Mouse (Mus musculus) kidney, postnatal 4 days (tissue): Measurements from ENCODE around the gene Phgdh.

Experiments
- DNase-seq, 2 experiments: peaks; one replicate each; pipeline ENCODE4 v3.0.0; 2021; ENCODE audit warnings: mixed read lengths in 2 of 2

Gene Phgdh

DNA sequence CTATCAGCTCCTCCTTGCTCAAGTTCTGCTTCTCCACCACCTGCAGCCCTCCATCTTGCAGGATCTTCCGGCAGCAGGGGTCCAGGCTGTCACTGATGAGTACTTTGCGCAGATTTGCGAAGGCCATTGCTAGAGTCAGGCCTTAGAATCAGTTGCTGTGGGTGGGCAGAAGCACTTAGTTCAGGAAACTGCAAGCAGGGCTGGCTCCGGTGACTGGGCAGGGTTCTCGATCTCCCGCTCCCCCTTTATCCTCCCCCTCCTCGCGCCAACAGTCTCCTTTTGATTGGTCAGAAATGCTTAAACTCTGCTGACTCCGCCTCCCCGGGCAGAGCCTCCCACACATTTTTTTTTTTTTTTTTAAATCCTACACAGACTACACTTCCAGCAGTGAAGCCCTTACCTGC is at the start of gene Phgdh:
Phgdh (minus strand) TSS at position 285 of the 404 bp plus-strand sequence.
- DNase-seq = peak; percentile 81 to 88

DNA sequence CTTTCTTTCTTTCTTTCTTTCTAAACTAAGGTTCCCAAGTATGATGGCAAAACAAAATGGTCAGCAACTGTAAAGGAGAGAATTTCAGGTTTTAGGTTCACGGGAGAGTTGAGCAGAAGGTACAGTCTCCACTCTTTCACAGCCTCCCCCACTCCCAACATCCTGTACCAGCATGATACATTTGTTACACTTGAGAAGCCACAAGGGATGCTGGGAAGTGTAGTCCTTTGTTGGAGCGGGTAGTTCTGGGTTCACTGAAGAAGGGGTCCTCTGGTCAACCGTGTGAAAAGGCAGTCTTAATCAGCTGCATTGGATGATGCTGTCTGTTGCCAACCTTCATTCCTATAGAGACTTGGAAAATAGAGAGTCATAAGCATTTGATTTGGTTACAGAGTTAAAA is 49.5 kb upstream of the Phgdh start:
- no peak for DNase-seq

DNA sequence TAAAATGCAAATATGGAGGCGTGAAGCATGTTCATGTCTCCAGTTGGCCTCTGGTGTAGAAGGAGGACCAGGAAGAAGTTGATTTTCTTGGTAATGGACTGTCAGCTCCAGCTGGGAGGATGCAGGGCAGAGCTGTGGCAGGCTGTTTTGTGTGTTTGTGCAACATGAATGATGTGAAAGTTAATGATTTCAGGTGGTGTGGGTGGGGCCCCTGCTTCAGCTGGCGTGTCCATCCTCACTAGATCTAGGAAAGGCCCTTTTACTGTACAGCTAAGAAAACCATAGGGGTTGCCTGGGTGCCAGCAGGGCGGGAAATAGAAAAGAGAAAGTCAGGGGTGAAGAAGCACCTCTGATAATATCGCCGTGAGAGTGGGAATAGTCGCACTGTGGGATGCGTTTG is 48.0 kb upstream of the Phgdh start:
- peak; percentile 27 to 37 for DNase-seq

DNA sequence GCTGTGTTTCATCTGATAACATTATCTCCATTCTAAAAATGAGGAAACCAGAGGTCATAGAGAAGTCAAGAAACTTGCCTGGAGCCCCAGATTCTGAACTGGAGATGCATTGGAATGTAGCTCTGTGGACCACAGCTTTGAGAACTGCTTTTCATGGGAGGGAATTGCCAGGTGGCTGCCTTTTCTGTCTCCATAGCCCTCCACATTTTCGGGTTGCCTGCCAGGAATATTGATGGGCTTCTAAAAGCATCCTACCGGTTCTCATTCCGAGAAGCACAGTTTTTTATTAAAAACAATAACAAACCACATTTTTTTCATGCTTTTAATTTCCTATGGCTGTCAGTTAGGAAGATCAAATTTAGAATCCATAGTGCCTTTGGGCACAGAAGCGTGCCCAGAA is 47.3 kb upstream of the Phgdh start:
- no peak for DNase-seq

DNA sequence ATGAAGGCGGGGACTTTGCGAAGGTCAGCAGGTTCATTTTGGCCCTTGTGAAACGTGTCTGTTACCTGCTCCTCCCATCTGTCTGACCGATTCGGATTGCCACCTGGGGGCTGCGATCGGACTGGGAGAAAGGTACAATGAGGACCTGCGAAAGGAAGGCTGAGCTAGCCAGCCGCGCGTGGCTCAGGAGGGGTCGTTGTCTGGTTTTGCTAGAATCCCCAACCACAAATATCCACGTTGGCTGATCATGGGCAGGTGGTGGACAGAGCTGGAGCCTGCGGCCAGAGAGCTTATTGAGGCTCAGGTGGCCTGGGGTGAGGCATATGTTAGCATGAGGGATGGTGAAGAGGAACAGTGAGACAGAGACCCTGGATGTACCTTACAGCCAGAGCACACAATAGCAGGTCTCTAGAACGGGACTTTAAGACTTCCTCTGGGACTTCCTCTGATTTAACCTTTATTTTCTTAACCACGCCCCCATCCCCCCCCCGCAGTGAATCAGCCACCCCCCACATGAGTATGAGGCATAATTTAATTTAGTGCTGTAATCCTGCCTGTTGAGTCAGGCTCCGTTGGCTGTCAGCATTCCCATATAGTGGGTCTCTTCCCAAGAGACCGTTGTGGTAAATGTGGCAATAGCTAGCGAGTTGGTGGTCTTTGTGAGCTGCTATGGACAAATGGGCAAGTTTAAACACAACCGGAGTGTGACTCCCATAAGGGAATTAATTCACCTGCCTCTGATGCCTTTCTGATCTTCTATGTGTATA is 43.4 kb upstream of the Phgdh start:
- peak; percentile 9 to 27 for DNase-seq

DNA sequence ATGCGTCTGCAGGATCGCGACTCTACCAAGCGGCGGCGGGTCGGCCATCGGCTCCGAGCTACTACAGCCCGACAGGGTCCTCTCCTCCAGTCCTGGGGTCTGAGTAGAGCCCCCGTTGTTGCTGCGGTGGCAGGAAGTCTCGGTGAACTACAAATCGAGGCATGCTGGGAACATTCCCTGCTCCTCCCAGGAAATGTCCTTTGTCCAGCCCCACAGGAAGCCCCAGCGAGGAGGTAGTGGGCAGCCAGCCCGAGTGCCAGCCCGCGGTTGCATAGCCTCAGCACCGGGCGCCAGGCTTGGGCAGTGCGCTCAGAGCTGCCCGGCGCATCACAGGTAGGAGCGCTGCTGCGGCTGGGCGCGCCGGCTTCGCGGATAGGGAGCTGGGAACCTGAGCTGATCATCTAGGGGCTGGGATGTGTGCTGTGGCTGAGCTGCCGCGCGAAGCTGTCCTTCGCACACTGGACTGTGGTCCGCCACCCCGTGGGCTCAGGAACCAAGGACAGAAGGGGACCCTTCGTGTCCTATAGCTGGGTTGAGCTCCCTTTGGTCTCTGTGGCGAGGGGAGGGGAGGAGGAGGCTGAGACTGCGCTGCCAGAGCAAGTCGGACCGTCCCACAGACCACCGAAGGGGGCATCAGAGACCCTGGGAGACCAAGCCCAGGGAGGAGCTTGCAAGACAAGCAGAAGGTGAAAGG is 42.6 kb upstream of the Phgdh start, which contains the start of gene Zfp697:
Zfp697 (plus strand) TSS at position 216 of the 694 bp plus-strand sequence.
- DNase-seq = peak; percentile 83 to 90

DNA sequence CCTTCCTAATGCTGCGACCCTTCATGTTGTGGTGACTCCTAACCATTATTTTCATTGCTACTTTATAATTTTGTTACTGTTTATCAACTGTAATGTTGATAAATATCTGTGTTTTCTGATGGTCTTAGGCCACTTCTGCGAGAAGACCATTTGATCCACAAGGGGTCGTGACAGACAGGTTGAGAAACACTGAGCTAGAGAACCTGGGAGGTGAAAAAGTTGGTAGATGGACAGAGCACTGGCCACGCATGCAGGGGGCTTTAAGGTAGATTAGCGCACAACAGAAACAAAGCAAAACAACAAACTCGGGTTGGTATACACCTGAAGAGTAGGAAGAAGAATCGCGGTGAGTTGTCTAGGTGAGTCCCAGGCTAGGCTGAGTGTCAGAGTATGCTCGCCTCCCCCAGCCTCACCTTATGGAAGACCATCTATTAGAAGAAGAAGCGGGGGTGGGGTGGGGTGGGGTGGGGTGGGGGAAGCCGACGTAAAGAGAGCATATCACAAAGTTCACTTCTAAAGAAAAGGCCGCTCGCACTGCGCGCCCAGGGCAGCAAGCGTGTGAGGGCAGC is 42.0 kb upstream of the Phgdh start:
- DNase-seq = peak; percentile 15 to 19

DNA sequence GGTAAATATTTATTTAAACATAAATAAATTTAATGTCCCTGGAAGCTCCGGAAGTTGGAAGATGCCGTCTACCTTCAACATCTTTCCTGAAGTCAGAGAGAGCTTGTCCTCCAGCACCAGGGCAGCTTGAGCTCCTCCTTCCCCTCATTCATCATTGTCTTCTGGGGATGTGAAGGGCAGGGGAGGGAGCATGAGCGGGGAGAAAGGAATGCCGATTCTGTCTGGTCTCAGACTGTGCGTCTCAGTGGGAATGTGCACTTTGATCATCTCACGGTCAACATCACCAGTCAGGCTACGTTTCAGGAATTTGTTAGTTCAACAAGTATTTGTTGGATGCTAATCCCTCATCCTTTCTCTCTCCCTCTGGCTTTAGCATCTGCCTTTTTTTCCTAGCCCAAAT is 39.4 kb upstream of the Phgdh start:
- peak; percentile 38 to 66 for DNase-seq

DNA sequence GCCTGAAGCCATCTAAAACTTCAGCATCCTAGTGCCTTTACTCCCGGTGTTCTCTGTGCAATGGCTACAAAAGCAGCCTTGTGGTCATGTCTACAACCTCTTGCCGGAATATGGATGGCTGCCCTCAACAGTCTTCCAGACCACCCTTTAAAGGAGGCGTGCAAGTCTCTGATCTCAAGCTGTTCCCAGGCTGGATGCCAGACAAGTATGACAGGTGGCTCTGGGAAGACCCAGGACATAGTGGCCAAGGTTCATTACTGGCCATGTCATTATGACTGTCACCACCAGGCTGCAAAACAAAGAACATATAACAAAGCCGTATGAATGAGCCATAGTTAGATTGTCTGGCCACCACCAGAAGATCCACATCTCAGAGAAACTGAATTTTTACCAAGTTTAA is 38.5 kb upstream of the Phgdh start:
- DNase-seq = no peak

DNA sequence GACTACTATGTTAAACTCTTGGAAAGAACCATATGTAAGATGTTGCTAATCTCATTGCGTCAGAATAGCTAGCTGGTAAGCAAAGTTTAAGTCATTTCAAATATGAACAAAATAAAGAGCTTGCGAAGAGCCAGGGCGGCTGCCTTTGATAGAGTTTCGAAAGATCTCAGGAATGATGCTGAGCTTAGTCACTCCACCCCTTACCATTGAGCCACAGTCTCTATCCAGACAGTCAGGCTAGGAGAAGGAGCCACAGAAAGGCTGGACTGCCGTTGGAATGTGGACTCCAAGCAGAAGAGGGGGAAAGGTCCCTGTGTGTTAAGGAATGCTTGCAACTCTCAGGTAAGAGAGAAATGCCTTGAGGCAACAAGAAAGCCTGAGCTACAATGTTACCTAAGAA is 35.2 kb upstream of the Phgdh start:
- no peak for DNase-seq

DNA sequence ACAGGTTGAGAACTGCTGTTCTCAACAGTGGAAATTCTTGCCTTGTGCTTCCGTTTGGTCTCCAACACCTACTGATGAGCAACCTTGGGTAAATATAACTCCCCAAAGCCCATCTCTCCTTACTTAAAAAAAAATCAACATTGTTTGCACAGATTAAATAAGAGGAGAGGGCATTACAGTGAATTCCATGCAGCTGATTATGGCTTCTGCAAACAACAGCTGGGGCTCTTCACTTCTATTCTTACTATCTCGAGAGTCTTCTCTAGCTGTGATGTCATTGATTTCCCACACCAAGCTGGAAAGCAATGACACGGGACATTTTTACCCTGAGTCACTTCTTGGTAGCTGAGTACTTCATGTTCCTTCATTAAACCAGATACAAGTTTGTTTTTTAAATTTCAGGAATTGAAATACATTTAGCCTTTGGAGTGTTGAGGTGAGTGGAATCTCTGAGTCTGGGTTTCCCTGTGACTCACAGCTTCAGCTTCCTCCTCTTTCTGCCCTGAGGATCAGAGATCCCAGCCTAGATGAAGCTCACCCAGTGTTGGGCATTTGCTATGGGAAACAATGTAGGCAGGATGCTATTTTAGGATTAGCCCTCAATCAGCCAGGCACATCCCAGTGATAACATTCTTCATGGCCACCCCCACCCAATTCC is 34.4 kb upstream of the Phgdh start:
- DNase-seq = no peak

DNA sequence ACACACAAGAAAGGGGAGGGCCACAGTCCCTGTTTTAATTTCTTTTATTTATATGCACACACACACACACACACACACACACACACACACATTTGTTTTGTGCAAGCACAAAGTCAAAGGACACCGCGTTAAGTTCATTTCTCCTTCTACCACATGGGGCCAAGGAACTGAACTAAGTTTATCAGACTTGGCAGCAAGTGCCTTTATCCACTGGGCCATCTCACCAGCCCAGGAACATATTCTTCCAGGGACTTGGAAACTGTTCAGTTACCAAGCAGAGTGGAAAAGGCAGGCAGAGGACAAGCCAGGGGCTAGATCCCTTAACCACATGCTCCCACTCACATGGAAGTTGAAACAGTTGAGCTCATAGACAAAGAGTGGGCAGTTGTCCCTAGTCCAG is 29.0 kb upstream of the Phgdh start:
- no peak for DNase-seq

DNA sequence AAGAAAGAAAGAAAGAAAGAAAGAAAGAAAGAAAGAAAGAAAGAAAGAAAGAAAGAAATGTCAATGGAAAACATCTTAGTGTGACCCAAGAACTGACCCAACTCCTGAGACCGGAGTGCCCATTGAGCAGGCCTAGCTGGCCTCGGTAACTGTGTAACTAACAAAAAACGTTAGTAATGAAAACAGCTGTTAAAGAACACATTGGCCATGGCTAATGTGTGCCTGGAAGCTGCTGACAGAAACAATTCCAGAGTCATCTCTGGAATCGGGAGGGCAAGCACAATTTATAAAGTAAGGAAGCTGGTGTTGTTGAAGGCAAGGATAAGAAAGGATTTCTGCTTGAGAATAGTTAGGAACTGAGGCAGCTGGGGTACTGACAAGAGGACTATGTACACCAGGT is 28.5 kb upstream of the Phgdh start:
- peak in 1 of 2 experiments; percentile 27 for DNase-seq

DNA sequence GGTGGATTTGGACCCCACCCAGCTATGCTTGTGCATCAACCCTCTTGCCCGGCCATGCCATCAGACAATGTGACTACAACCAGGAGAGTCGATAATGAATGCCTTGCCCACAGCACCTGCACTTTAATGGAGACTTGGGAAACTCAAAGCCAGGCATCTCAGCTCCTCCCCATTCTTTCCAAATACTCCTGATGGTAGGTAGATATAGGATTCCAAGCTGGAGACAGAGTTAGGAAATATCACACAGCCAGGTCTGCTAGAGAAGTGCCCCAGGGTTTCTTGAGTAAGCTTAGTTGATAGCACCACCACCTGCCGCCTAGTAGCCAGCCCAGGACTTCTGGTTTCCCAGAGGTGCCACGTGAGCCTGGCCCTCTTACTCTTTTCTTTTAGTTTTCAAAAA is 27.0 kb upstream of the Phgdh start:
- no peak for DNase-seq

DNA sequence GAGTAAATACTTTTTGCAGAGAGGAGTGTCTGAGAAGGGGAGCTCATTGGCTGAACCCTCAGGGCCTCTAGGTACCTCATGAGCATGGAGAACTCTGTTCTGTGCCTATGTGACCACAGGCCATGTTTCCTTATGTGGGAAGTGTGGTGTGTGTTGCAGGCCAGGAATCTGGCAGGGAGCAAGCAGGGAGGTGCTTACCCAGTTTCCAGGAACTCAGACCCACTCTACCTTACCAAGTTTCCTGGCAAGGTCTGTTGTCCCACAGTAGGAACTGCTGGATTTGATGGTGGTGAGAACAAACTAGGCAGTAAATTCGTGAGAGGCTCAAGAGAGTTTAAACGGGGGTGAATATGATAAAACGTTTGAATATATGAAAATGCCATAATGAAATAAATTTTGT is 26.3 kb upstream of the Phgdh start:
- DNase-seq = no peak

DNA sequence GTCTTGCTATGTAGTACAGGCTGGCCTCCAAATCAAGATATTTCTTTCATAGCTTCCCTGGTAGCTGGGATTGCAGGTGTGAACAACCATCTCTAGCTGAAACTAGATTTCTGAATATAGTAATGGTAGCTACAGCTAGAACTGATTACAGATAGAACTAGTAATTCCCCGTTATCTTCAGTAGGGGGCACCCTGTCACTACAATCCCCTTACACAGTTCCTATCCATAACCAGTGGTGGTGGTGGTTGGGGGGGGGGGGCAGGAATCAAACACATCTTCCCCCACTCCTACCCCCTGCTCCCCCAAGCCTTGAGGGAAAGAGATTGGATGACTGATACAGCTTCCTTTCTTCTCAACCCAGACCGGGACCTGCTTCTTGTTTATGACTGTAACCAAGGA is 23.0 kb upstream of the Phgdh start:
- DNase-seq = no peak

DNA sequence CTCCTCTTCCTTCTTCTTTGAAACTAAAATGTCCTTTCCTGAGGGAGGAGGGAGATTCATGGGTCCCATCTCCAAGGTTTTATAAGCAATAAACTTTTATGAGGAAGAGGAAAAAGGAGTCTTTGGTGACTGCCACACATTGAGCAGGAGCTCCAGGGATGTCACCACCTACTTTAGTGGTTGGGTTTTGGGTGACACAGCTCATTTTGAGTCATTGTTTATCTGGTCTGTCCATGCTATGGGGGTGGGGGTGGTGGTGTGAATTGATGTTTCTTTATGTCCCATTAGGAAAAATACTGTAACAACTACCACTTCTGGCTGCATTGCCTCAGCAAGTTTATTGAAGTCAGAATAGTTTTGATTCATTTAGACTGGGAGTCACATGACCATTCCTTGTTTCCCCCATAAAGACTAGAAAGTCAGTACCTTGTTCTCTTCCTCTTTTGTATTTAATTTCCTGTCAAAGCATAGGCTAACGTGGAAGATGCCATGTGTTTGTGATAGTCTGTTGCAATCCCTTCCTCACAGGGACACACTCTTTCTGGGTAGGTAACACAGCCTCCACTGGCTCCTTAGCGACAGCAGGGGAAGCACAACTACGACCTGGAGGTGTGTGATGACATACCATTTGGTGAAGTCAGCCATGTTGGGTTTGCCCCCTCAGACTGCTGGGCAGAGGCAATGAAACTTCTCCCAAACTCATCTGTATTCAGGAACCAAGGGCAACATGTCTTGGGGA is 17.0 kb upstream of the Phgdh start:
- DNase-seq = no peak

DNA sequence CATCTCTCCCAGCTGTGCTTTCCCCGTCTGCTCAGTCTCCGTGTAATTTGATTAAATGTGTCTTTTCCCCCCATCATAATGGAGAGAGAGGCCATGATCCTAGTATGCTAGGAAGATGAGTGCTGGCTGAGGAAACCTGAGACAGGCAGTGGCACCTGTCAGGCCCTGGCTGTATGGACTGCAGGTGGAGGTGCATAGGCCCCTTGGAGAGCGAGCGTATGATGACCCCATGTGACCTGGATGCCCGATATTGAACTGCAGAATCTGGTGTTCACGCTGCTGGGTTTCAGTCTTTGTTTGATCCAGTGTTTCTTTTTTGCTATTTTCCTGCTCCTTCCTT is 16.2 kb upstream of the Phgdh start:
- DNase-seq = no peak

DNA sequence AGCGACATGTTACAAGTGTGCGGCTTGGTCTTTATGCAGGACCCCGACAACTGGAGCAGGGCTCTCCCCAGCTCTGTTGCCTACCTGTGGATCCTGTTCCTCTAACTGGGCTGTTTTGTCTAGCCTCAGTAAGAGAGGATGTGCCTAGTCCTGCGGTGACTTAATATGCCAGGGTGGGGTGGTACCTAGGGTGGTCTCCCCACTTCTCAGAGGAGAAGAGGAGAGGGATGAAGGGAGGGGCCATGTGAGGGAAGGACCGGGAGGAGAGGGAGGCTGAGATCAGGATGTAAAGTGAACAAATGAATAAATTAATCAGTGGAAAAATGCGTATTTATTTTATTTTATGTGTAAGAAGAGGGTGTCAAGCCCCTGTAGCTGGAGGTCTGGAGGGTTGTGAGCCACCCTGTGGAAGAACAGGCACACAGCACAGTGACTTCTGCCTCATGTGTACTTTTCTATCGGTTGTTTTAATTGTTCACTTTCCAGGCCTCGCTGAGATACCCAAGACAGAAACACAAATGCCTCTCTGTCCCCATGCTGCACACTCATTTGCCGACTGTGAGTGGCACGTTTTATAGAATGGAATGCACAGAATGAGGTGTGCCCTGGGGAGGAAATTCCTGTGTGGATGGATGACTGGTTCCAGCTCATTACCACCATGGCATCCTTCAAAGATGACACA is 15.7 kb upstream of the Phgdh start:
- peak in 1 of 2 experiments; percentile 53 for DNase-seq

DNA sequence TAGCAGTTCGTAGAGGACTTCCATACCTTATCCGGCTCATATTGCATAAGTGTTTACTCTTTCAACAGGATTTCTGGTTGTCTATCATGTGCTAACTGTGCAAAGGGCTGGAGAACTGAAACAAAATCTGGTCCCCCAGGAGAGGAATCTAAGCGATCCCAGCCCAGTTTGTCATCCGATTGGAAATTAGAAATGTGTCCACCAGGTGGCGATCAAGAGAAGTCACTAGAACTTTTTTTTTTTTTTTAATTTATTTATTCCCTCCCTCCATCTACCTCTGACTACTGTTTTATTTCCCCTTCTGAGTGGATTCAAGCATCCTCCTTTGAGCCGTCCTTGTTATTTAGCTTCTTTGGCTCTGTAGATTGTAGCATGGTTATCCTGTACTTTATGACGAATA is 14.1 kb upstream of the Phgdh start:
- peak; percentile 82 to 87 for DNase-seq

DNA sequence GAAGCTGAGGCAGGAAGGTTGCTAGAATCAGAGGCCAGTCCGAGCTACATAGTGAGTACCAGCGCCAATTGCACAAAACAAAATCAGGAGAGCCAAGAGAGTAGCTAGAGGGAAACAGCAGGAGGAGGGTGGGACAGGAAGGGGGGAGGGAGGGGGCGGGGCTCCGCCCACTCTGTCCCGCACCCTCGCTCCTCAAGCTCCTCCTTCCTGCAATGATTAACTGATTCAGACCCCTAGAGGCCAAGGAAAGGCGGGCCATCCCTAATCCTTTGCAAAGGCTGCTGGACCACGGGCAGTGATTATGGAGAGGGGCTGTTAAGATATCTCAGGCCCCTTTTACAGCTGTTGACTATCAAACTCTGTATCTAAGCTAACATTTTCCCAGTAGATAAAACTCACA is 8.9 kb upstream of the Phgdh start:
- DNase-seq = peak in 1 of 2 experiments; percentile 37

DNA sequence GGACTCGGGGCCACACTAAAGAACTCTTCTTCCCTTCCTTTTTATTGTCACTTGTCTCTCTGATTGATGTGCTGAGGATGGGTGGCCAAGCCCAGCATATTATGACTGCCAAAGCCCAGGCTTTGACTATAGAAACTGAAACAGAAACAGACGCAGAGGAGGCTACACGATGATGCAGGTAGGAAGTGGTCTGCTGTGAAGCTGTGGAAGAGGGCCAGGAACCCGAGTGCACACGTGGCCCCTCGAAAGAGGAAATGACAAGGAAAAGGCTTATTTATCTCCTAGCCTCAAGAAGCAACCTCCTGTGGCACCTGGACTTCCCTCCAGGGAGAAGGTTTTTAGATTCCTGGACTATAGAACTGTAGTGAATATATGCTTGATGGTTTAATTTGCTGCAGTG is 8.3 kb upstream of the Phgdh start:
- DNase-seq = no peak
